Mouse (Mus musculus): Measurements from ENCODE around the gene Rgs17.

DNA sequence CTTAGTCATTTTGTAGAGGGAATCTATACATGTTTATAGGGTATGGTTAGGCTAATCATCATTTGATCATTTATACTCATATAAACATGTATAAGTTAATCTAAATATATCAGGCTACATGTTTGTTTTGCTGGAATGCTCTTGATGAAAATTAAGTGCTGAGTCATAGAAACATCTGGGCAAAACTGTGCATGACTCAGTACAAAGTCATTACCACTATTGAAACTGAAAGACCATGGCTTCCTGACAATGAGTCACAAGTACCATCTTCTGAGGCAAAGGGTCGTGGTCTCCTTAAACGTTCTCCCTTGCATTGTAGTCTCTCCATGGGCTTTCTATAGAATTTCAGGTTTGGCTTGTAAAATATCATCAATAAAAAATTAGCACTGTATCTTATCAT is 45.5 kb upstream of the Rgs17 start:
- TF ChIP-seq TCF12 (IDR thresholded peaks at IDR 0.05; ENCODE audit: insufficient read depth, poor library complexity, severe bottlenecking) (no peak), USF1 (IDR thresholded peaks at IDR 0.05; ENCODE audit: low read depth) (no peak), E2F4 (IDR thresholded peaks at IDR 0.05; ENCODE audit: insufficient read depth) (no peak), MAX (IDR thresholded peaks at IDR 0.05; ENCODE audit: low read depth) (no peak), POLR2A (IDR thresholded peaks at IDR 0.05; ENCODE audit: insufficient read length, low read depth) (no peak), MYOD1 (IDR thresholded peaks at IDR 0.05; ENCODE audit: control insufficient read depth in 1 of 3, insufficient read length in 2 of 3, low read depth in 2 of 3) (no peak), SRF (IDR thresholded peaks at IDR 0.05; ENCODE audit: control insufficient read depth, insufficient read length, low read depth) (no peak), TCF3 (IDR thresholded peaks at IDR 0.05; ENCODE audit: insufficient read length, low read depth) (no peak), MYOG (IDR thresholded peaks at IDR 0.05; ENCODE audit: control insufficient read depth in 1 of 3, insufficient read depth in 1 of 3, insufficient read length in 2 of 3, low read depth in 2 of 3) (no peak), POLR2AphosphoS2 (IDR thresholded peaks at IDR 0.05; ENCODE audit: insufficient read length, low read depth) (no peak)
